Mouse (Mus musculus) forebrain, postnatal 0 days (tissue): ENCODE results near the gene Scn2a. TPM values are rescaled to one million over a fixed set of nuclear protein-coding genes. Genes with fewer than 3 reads are reported as not detected.

Experiments used
- ATAC-seq: fragments of 200-750 bp; cut with Nextera tagmentation; 2 replicates; pipeline ENCODE4 v1.8.0; 2017; ENCODE audit warnings: mild to moderate bottlenecking, moderate library complexity
- DNase-seq: peaks from one replicate; pipeline ENCODE4 v3.0.0-alpha.2; 2015
- H3K27ac ChIP-seq: fragments of 300-500 bp; sonication (generic); 2 replicates; pipeline ENCODE4 v1.5.1; 2014; ENCODE audit warnings: low read depth, mild to moderate bottlenecking, antibody characterized with exemption, low read length, moderate library complexity, mixed read lengths
- H3K27me3 ChIP-seq: fragments of 300-500 bp; sonication (generic); 2 replicates; pipeline ENCODE4 v1.6.1; 2014; ENCODE audit warnings: mild to moderate bottlenecking, low read length, mixed read lengths; ENCODE audit not compliant: insufficient read depth
- H3K36me3 ChIP-seq: fragments of 300-500 bp; sonication (generic); 2 replicates; pipeline ENCODE4 v1.6.1; 2014; ENCODE audit warnings: mild to moderate bottlenecking, moderate library complexity; ENCODE audit not compliant: insufficient read depth
- H3K4me1 ChIP-seq: fragments of 300-500 bp; sonication (generic); 2 replicates; pipeline ENCODE4 v1.6.1; 2014; ENCODE audit warnings: antibody characterized with exemption; ENCODE audit not compliant: insufficient read depth
- H3K4me2 ChIP-seq: fragments of 300-500 bp; sonication (generic); 2 replicates; pipeline ENCODE4 v1.6.1; 2014; ENCODE audit warnings: low read depth, mild to moderate bottlenecking, moderate library complexity
- H3K4me3 ChIP-seq: fragments of 300-500 bp; sonication (generic); 2 replicates; pipeline ENCODE4 v1.5.1; 2014; ENCODE audit warnings: low read depth, low read length, mixed read lengths
- H3K9ac ChIP-seq: fragments of 300-500 bp; sonication (generic); 2 replicates; pipeline ENCODE4 v1.6.1; 2014; ENCODE audit warnings: mild to moderate bottlenecking
- H3K9me3 ChIP-seq: fragments of 300-500 bp; sonication (generic); 2 replicates; pipeline ENCODE4 v1.6.1; 2016; ENCODE audit warnings: low read length
- CTCF ChIP-seq: sonication (generic); IDR thresholded peaks from 2 replicates; pipeline ENCODE4 v1.5.1; 2016; ENCODE audit warnings: antibody characterized with exemption, control low read depth, low read depth
- WGBS: fragments of 180-500 bp; shearing (Covaris S2); extraction: QIAGEN DNeasy Blood & Tissue Kit; methylation state at CpG from one replicate; pipeline ENCODE4 v1.1.7; 2014; 5-methylcytosine and 5-hydroxymethylcytosine counted together
- polyA plus RNA-seq: library from polyadenylated mRNA; unstranded; fragments of >200 nt; fragmentation: Nextera tagmentation; extraction: Ambion mirVana; gene quantifications from 2 replicates; pipeline ENCODE4 v1.2.1, GENCODE M21; 2015
- total RNA-seq: library from RNA; depleted of rRNA; stranded (reverse); fragments of >200 nt; gene quantifications from 2 replicates; pipeline ENCODE4 v1.2.3, GENCODE M21; 2014

The Scn2a gene
- total and polyA plus RNA-seq, 2 experiments from 2014 or later = 50.1 to 101 TPM

DNA sequence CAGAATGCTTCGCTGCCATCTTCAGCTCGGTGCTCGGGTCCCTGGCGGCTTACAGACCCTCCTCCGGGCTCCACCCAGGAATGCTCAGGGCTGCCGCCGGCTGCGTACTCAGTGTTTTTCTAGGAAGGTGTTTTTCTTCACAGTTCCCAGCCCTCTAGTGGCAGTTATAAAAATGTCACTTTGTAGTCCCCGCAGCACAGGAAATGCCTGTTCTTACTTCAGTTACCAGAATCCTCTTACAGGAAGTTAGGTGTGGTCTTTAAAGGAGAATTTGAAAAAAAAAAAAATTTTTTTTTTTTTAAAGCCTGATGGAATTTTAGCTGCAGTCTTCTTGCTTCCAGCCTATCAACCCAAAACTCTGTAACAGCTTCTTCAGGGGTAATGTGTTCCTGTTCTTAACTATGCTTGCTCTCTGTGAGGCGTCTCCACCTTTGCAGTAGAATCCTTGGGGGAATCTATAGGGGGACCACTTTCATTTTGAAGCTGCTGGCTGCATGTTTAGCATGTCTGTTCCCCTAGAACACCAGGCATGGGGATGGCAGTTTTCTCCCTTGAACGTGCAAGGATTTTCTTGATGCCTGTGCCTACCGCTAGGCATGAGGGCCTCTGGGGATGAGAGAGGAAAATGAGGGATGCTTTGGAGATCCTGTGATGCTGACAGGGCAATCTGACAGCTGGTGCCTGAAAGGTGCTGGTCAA, 48.0 kb downstream of the Scn2a start:
- WGBS = 15% methylated on average over 12 of the region's 12 CpGs
- H3K36me3 ChIP-seq = no peaks in the 10 kb centered on the region
- ATAC-seq = peak; percentile 98
- peak overlapping the region; percentile 51 for H3K4me2 ChIP-seq
- H3K9ac ChIP-seq = peak overlapping the region; percentile 54
- no peaks in the 10 kb centered on the region for H3K27me3 ChIP-seq
- TF ChIP-seq CTCF = peak; percentile 80
- H3K9me3 ChIP-seq = no peaks in the 10 kb centered on the region
- DNase-seq = peak; percentile 96
- peak overlapping the region; percentile 40 for H3K4me3 ChIP-seq
- peak overlapping the region; percentile 81 for H3K27ac ChIP-seq
- peaks cover 12% of the 10 kb centered on the region for H3K4me1 ChIP-seq

DNA sequence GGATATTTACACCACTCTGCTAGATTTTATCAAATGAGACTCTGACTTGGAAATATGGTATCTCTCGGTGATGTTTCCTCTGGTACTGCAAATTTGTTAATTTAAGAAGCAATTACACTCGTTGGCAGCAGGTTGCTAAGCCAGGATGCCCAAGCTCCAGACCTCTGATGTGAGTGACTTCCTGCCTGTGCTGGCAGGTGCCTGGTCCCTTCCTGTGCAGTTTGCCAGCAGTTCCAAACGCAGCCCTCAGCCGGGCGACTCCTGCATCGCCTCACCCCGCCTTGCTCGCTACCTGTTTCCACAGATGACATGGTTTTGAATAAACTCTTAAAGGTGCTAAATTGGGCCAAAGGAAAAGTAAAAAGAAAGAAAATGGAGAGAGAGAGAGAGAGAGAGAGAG, 49.0 kb downstream of the Scn2a start:
- H3K4me1 ChIP-seq = peaks cover 12% of the 10 kb centered on the region
- H3K27ac ChIP-seq = peak overlapping the region; percentile 60
- peak overlapping the region; percentile 40 for H3K4me3 ChIP-seq
- peak overlapping the region; percentile 54 for H3K9ac ChIP-seq
- DNase-seq (peak; percentile 30), ATAC-seq (no peak)
- H3K36me3 ChIP-seq = no peaks in the 10 kb centered on the region
- no peaks in the 10 kb centered on the region for H3K27me3 ChIP-seq
- peak overlapping the region; percentile 51 for H3K4me2 ChIP-seq
- 60% methylated on average over 8 of the region's 8 CpGs for WGBS
- no peak for TF ChIP-seq CTCF
- no peaks in the 10 kb centered on the region for H3K9me3 ChIP-seq

DNA sequence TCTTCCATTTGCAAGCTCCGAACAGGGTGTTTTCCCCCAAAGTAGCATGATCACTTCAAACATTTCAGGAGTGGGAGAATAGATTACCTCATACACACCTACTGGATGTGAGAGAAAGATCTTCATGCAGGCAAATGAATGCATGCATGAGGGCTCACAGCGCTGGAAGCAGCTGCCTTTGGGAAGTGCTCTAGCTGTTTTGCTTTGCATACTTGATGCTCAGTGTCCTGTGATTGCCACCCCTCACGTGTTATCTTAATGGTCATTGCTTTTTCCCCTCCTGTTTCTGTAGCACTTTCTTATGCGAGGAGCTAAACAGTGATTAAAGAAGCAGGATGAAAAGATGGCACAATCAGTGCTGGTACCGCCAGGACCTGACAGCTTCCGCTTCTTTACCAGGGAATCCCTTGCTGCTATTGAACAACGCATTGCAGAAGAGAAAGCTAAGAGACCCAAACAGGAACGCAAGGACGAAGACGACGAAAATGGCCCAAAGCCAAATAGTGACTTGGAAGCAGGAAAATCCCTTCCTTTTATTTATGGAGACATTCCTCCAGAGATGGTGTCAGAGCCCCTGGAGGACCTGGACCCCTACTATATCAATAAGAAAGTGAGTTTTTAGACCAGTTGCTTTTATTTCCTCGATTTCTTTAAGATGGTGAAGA, 49.7 kb downstream of the Scn2a start:
- TF ChIP-seq CTCF = no peak
- H3K9me3 ChIP-seq = no peaks in the 10 kb centered on the region
- DNase-seq (peak; percentile 45), ATAC-seq (no peak)
- peak overlapping the region; percentile 54 for H3K9ac ChIP-seq
- no peaks in the 10 kb centered on the region for H3K36me3 ChIP-seq
- H3K4me3 ChIP-seq = peak overlapping the region; percentile 40; the same call in 1 of the 2 replicates
- H3K4me1 ChIP-seq = peaks cover 12% of the 10 kb centered on the region
- no peaks in the 10 kb centered on the region for H3K27me3 ChIP-seq
- WGBS = 48% methylated on average over 12 of the region's 12 CpGs
- peak overlapping the region; percentile 51 for H3K4me2 ChIP-seq
- H3K27ac ChIP-seq = peak overlapping the region; percentile 60

DNA sequence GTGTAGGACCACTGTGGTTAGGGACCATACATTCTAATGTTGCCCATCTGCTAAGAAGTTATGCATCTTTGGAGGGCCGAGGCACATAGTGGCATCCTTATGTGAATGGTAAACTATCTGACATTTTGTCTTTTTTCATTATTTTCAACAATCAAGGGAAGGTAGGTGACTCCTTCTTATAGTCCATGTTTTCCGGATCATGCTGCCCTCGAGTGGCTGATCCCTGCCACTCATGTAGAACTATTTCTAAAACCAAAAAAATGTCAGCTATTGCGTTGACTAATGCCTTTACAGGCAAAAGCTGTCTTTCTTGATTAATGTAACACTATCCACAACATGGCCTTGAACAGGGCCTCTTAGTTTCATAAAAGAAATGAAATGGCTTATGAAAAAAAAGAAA, 59.0 kb downstream of the Scn2a start:
- H3K27ac ChIP-seq = no peak overlapping the region
- no peak for TF ChIP-seq CTCF
- no peaks in the 10 kb centered on the region for H3K36me3 ChIP-seq
- H3K4me3 ChIP-seq = no peak overlapping the region
- H3K4me2 ChIP-seq = no peak overlapping the region
- H3K4me1 ChIP-seq = no peaks in the 10 kb centered on the region
- H3K27me3 ChIP-seq = no peaks in the 10 kb centered on the region
- no peak for ATAC-seq
- H3K9ac ChIP-seq = no peak overlapping the region
- H3K9me3 ChIP-seq = no peaks in the 10 kb centered on the region
- DNase-seq = no peak
- 86% methylated on average over 4 of the region's 4 CpGs for WGBS

DNA sequence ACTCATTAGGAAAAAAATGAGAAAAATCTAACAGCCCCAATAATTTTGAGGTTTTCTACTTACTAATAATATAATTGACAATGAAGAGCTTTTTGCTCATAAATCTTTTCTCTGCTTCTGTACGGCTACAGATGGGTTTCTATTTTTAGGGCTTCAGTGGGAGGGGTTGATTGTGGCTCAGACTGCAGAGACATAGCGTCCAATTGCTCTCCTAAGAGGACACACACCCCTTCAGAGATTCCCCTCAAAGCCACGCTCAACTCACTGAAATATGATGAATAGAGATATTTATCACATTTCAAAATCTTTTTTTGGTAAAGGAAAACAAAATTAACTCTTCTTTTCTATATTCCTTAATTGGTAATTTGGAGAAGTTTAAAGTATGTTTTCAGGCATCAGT, 64.6 kb downstream of the Scn2a start:
- no peaks in the 10 kb centered on the region for H3K27me3 ChIP-seq
- no peaks in the 10 kb centered on the region for H3K4me1 ChIP-seq
- ATAC-seq (peak; percentile 55; the same call in 1 of the 2 replicates), DNase-seq (no peak)
- H3K4me3 ChIP-seq = no peak overlapping the region
- H3K4me2 ChIP-seq = no peak overlapping the region
- peaks cover 2% of the 10 kb centered on the region for H3K36me3 ChIP-seq
- 46% methylated on average over 3 of the region's 3 CpGs for WGBS
- no peak for TF ChIP-seq CTCF
- no peak overlapping the region for H3K9ac ChIP-seq
- no peak overlapping the region for H3K27ac ChIP-seq
- H3K9me3 ChIP-seq = no peaks in the 10 kb centered on the region

DNA sequence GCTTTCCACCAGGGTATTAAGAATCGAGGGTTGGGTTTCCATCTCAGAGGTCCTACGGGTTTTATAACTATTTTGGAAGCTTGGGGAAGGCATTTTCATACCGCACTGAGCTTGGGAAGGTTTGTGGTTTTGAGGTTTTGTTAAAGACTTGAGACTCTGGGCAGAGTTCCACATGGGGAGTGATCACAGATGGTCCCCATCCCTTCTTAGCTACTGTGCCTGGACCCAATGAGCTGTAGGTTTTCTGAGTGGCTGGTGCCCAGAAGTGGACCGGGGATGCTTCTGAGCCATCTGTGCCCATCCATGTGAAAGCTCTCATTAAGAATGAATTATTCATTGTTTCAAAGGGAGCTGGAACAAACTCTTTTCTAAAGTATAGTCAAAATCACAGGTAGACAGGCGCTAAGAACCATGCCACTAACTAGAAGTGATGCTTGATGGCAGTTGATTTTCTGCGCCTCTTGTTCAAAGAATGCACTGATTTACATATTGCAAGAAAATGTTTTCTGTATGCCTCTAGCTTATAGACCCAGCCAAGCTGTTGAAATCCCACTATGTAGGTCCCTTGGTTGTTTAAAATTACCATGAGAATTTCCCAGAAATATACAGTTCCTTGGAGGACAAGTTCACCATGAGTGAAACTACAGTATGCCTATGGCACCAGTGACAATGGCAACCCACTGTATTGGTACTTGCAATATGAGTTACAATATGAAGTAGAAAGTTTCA, 70.0 kb downstream of the Scn2a start:
- peak overlapping the region; percentile 66 for H3K27ac ChIP-seq
- no peak overlapping the region for H3K4me2 ChIP-seq
- H3K9me3 ChIP-seq = no peaks in the 10 kb centered on the region
- H3K36me3 ChIP-seq = peaks cover 15% of the 10 kb centered on the region
- no peak overlapping the region for H3K9ac ChIP-seq
- 63% methylated on average over 6 of the region's 6 CpGs for WGBS
- no peaks in the 10 kb centered on the region for H3K27me3 ChIP-seq
- no peak overlapping the region for H3K4me3 ChIP-seq
- no peak for TF ChIP-seq CTCF
- H3K4me1 ChIP-seq = no peaks in the 10 kb centered on the region
- DNase-seq (peak; percentile 81), ATAC-seq (peak; percentile 95)

DNA sequence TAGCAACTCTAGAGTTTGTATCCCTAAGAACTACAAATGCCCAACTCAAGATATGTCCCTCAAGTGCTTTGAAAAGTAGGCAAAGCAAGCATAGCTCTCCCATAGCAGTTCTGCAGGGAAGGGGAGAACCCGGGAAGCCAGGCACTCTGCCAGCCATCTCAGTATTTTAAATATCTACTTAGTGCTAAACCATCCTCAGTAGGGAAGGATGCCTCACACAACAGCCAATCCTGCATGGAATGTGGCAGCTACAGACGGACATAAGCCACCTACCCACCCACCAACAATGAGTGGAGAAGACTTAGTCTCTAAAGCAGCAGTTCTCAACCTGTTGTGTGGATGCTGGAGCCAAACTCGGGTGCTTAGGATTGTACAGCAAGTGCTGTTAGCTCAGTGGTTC, 73.9 kb downstream of the Scn2a start:
- ATAC-seq (no peak), DNase-seq (no peak)
- peaks cover 15% of the 10 kb centered on the region for H3K36me3 ChIP-seq
- no peak overlapping the region for H3K9ac ChIP-seq
- no peaks in the 10 kb centered on the region for H3K27me3 ChIP-seq
- H3K9me3 ChIP-seq = no peaks in the 10 kb centered on the region
- H3K4me1 ChIP-seq = no peaks in the 10 kb centered on the region
- WGBS = 64% methylated on average over 3 of the region's 3 CpGs
- H3K4me3 ChIP-seq = no peak overlapping the region
- no peak for TF ChIP-seq CTCF
- H3K4me2 ChIP-seq = no peak overlapping the region
- H3K27ac ChIP-seq = no peak overlapping the region
